Mouse (Mus musculus) activated CD4-positive, CD25-positive, alpha-beta regulatory T cell, adult 9 weeks (primary cell): ENCODE measurements around the gene Ppp1r14a. TPM values are rescaled to one million over a fixed set of nuclear protein-coding genes. Genes with fewer than 3 reads are reported as not detected.

Experiments used
- polyA plus RNA-seq: library from polyadenylated mRNA; unstranded; fragments of 100-300 nt; shearing (Covaris generic); gene quantifications from one replicate; pipeline ENCODE4 v1.2.1, GENCODE M21; 2017

Ppp1r14a gene
- not detected for polyA plus RNA-seq

DNA sequence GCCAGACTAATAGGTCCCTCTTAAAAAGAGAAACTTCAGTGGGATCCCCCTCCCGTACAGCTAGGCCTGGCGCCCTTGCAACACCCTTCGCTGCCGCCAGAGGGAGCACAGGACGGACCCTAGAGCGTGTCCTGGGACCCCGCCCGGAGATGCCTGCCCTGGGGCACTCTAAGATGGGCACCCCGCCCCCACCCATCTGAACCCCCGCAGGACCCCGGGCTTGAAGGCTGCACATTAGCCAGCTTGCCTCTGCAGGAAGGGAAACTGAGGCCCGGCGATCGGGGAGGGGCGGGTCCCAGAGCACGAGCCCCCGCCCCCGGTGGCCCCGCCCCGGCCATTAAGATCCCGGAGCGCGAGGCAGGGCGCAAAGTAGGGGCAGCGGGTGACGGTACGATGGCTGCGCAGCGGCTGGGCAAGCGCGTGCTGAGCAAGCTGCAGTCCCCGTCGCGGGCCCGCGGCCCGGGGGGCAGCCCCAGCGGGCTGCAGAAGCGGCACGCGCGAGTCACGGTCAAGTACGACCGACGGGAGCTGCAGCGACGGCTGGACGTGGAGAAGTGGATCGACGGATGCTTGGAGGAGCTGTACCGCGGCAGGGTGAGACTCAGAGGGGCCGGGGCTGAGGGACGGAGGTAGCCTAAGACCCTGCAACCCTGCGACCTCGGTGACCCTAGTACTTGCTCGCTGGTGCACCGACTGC, at the start of gene Ppp1r14a:
TSS of gene Ppp1r14a (plus strand) at position 367 of the 697 bp plus-strand sequence.

DNA sequence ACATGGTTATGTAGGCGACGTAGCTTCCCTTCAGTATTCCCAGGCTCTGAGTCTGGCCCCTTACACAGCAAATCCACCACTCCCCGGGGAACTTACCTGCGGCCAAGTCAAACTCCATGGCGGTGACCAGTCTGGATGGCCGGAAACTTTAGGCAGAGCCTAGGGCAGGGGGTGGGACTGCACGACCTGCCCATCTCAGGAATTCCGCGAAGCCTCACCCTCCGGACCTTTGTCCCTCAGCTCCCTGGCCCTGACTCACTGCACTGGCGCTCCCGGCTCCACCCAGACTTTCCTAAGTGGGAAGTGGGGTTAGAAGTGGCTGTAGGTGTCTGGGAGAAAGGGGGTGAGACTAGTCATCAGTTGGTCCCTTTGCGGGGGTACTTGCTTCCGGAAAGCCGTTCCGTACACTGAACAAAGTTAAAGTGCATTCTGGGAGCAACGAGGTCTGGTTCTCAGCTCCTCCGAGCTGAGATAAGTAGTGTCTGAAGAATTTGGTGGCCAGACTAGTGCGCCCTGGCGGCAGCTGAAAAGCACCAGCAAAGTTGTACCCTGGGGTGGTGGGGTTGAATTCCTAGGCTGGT, 40.8 kb upstream of the Ppp1r14a start, which contains the start of gene 2200002D01Rik:
TSS of gene 2200002D01Rik (minus strand) at position 206 of the 581 bp plus-strand sequence.

DNA sequence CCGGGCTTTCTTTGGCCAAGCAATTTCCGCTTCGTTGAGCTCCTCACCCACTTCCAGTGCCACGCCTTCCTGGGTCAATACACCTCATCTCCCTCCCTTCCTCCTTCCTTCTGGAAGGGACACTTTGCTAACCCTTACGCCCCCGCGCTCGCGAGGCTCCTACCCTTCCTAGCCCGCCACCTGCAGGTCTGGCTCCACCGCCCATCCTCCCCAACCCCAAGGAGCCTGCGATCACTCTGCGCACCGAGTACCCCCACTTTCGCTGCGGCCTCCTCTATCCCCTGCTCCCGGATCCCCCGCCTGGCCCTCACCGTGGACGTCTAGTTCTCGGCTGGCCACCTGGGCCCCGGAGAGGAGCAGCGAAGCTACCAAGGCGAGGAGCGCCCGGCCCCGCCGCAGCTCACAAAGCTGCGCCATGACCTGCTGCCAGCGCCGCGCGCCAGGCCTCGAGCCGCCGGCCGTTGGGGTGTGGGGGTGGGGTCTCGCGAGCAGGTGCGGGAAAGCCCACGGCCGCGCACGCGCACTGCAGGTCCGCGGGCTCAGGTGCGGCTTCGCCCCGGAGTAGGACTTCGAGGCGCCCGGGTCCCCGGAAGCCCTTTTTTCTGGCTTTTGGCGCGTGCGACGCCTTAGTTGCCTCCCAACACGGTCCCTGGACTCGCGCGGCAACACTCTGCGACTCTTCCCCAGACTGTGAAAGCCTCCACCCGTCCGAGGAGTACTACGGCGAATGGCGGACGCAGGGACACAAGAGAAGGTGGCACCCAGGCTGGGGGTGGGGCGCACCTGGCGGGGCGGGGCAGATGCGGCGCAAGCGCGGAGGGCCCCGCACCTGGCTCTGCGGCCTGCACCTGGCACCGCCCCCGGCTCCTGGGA, 7.7 kb upstream of the Ppp1r14a start, which contains the start of gene Spint2:
TSS of gene Spint2 (minus strand) at position 712 of the 873 bp plus-strand sequence.

DNA sequence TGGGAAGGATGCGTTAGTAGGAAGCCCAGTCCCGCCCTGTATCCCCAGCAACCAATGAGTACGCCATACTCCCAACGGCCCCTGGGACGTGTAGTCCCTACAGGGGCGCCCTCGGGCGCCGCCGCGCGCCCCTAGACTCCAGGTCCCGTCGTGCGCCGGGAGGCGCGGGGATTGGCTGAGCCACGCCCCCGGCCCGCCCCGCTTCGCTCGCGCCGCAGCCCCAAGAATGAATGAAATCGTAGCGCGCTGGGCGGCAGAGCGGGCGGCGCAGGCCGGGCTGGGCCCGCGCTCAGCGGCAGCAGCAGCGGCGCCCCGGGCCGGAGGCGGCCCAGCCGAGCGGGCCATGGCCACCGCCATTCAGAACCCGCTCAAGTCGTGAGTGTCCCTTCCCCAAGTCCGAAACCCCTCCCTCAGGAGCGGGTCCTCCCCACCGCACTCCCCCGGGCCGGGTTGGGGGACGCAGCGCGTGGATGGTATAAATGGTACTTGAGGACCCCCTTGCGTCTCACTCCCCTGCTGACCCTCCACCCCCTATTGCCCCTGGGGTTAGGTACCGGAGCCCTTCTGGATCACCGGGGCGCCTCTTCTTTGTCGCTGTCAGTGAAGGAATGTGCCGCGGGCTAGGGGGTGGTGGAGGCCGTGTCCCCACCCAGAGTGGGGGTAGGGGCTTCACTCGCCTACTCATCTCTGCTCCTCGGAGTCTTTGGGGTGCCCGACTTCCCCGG, 14.8 kb downstream of the Ppp1r14a start, which contains the start of gene Dpf1:
TSS of gene Dpf1 (plus strand) at position 214 of the 725 bp plus-strand sequence.

Other genes starting within 250 kb of the Ppp1r14a start
- 0.10 TPM for gene Ryr1, start 164.1 kb upstream of the Ppp1r14a start, polyA plus RNA-seq
- 1.3 TPM for gene Rasgrp4, start 154.5 kb upstream of the Ppp1r14a start, polyA plus RNA-seq
- 11.8 TPM for gene Fam98c, start 133.1 kb upstream of the Ppp1r14a start, polyA plus RNA-seq
- not detected for gene Ggn, start 119.1 kb upstream of the Ppp1r14a start, polyA plus RNA-seq
- gene Spred3, start 118.9 kb upstream of the Ppp1r14a start, polyA plus RNA-seq: not detected
- 270 TPM for gene Psmd8, start 108.6 kb upstream of the Ppp1r14a start, polyA plus RNA-seq
- 0.79 TPM for gene Catsperg1, start 75.3 kb upstream of the Ppp1r14a start, polyA plus RNA-seq
- 1.5 TPM for gene Kcnk6, start 56.8 kb upstream of the Ppp1r14a start, polyA plus RNA-seq
- gene Yif1b, start 51.0 kb upstream of the Ppp1r14a start, polyA plus RNA-seq: 66.7 TPM
- 1.8 TPM for gene 2200002D01Rik, start 40.8 kb upstream of the Ppp1r14a start, polyA plus RNA-seq
- gene Spint2, start 7.4 kb upstream of the Ppp1r14a start, polyA plus RNA-seq: 68.0 TPM
- not detected for gene Dpf1, start 14.6 kb downstream of the Ppp1r14a start, polyA plus RNA-seq
- gene Sipa1l3, start 229.3 kb downstream of the Ppp1r14a start, polyA plus RNA-seq: 8.5 TPM